Mouse (Mus musculus) kidney, postnatal 4 days (tissue): ENCODE results near the gene Urod.

ENCODE experiments used
- DNase-seq, 2 experiments: peaks; one replicate each; pipeline ENCODE4 v3.0.0; 2021; ENCODE audit warnings: mixed read lengths in 2 of 2

The Urod gene

GRCm38 (mm10) chr4:116995131-116995797 lies 1.1 kb upstream of the Urod start, which contains the start of gene Hectd3:
Gene Hectd3 (plus strand): TSS chr4:116995317.
- peak; percentile 72 to 85 for DNase-seq

GRCm38 (mm10) chr4:116991366-116991765 lies 2.8 kb downstream of the Urod start:
- peak; percentile 88 to 89 for DNase-seq

- DNase-seq, result no peak
Observed at GRCm38 (mm10) chr4:116989731-116990130, 4.5 kb downstream of the Urod start.

GRCm38 (mm10) chr4:116987122-116987456 lies 7.1 kb downstream of the Urod start:
- DNase-seq, result no peak

GRCm38 (mm10) chr4:116986400-116987121 lies 7.7 kb downstream of the Urod start:
- DNase-seq, result peak; percentile 83 to 90

GRCm38 (mm10) chr4:116985681-116986080 lies 8.5 kb downstream of the Urod start:
- no peak for DNase-seq

- DNase-seq, result no peak
Observed at GRCm38 (mm10) chr4:116976503-116976902, 17.7 kb downstream of the Urod start.

GRCm38 (mm10) chr4:116954951-116955350 lies 39.3 kb downstream of the Urod start:
- no peak for DNase-seq

- peak; percentile 6 to 21 for DNase-seq
Observed at GRCm38 (mm10) chr4:116951642-116952041, 42.6 kb downstream of the Urod start.

GRCm38 (mm10) chr4:116944055-116944454 lies 50.2 kb downstream of the Urod start:
- DNase-seq, result no peak

GRCm38 (mm10) chr4:116942695-116943094 lies 51.5 kb downstream of the Urod start:
- no peak for DNase-seq
